Mouse (Mus musculus) urinary bladder, adult 18-20 months (tissue): ENCODE measurements around the gene Lama1.
"Not testable (repeated sequence)": the region's sequence is repeated elsewhere in the genome, so short reads cannot be mapped to it uniquely, and the experiment has no call there.

Experiments
- DNase-seq, 2 experiments: peaks; one replicate each; pipeline ENCODE4 v3.0.0; 2022; ENCODE audit warnings: low spot score in 2 of 2, mixed read lengths in 2 of 2

The Lama1 gene

GRCm38 (mm10) chr17:67837351-67838090, 140.5 kb downstream of the Lama1 start:
- DNase-seq, result peak; percentile 37 to 42

GRCm38 (mm10) chr17:67838948-67839347, 141.9 kb downstream of the Lama1 start:
- no peak for DNase-seq

GRCm38 (mm10) chr17:67841494-67841893, 144.4 kb downstream of the Lama1 start:
- not testable (repeated sequence) for DNase-seq

GRCm38 (mm10) chr17:67861080-67861630, 164.1 kb downstream of the Lama1 start:
- no peak for DNase-seq

GRCm38 (mm10) chr17:67861744-67862535, 164.9 kb downstream of the Lama1 start:
- peak; percentile 29 to 32 for DNase-seq

GRCm38 (mm10) chr17:67864363-67864762, 167.3 kb downstream of the Lama1 start:
- no peak for DNase-seq

- no peak for DNase-seq
These were observed 167.9 kb downstream of the Lama1 start for GRCm38 (mm10) chr17:67864912-67865311.

- no peak for DNase-seq
These were observed 169.0 kb downstream of the Lama1 start for GRCm38 (mm10) chr17:67866026-67866425.

- DNase-seq, result no peak
These were observed 169.6 kb downstream of the Lama1 start for GRCm38 (mm10) chr17:67866541-67867241.

GRCm38 (mm10) chr17:67869731-67870601, 172.9 kb downstream of the Lama1 start:
- peak; percentile 39 to 56 for DNase-seq
